Mouse (Mus musculus) heart, postnatal 36 days (tissue): ENCODE measurements at regions not wholly inside any gene's neighbourhood (a gene's known extent, or its start where the extent isn't known, plus 50 kb on each side); places are given as distances from the start of the nearest gene placed in this dataset.

Experiments
- DNase-seq, 2 experiments: peaks; one replicate each; pipeline ENCODE4 v3.0.0; 2021 to 2022
- intact Hi-C: fragments of 180-260 bp; cut with DNase I; formaldehyde crosslinking; loops from one replicate; pipeline ENCODE4 v1.15.1; 2025

DNA sequence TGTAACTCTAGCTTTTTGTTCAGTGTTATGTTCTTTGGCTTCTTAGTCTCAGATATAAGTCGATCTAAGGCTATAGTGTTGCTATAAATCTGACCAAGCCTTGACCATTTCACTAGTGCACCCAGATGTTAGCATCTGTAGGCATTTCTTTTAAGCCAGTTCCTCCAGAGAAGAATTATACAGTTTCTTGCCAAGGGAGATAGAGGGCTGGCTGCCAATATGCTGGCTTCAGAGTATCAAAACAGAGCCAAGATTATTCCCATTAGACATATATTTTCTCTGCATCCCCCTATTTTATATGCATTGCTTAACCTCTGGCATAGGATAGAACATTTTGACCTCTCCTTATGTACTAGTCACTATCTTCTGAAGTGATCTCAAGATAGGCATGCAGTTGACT lies 487.5 kb downstream of the Synb start:
- no peak for DNase-seq
- intact Hi-C loops = no loop called here

DNA sequence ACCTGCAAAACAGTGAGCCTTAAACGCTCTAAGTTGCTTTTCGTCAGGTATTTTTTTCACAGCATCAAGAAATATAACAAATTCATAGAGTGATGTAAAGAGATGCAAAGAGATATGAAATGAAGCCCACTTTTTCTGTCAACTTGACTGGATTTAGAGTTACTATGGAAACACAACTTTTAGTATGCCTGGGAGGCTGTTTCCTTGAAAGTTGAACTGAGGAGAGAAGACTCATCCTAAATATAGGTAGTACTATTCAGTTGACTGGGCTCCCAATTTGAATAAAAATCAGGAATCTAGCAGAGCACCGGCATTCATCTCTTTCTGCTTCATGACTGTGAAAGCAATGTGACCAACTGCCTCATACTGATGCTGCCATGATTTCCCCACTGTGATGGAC lies 509.7 kb downstream of the Synb start:
- DNase-seq = no peak
- intact Hi-C loops = no loop called here

- DNase-seq = no peak
- intact Hi-C loops = no loop called here
Observed at GRCm38 (mm10) chr14:68783216-68783615, 510.9 kb downstream of the Synb start.

- DNase-seq = no peak
- intact Hi-C loops = no loop called here
Observed at GRCm38 (mm10) chr14:68770411-68770810, 523.7 kb downstream of the Synb start.

DNA sequence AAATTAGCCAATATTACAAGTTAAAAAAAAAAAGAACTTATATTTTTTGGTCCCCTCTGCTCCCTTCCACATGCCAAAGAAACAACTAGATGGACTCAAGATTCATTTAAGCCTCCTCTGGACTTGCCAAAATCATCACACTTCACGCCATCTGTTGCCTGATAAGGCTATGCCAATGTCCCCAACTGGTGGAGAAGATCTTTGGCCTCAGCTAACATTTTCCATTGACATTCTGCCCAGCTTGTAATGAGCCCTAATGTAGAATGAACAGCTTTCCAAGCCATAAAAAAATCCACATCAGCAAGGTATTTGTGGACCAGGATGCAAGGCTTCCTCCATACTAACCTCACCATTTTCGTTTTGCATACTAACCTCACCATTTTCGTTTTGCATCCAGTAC lies 531.2 kb downstream of the Synb start:
- intact Hi-C loops = no loop called here
- peak; percentile 57 to 67 for DNase-seq

DNA sequence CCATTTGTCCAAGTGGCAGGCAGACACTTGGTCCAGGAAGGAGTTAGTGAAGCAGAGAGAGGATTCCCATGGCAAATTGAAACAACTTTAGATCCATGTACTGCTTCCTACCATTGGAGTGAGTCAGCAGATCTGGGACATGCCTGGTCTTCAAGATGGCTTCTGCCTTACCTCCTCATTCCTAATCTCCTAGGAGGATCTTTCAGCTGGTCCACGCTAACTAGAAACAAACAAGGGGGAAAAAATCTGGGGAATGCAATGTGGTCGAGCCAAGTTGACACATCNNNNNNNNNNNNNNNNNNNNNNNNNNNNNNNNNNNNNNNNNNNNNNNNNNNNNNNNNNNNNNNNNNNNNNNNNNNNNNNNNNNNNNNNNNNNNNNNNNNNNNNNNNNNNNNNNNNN lies 549.4 kb downstream of the Synb start:
- DNase-seq = no peak
- intact Hi-C loops = no loop called here

DNA sequence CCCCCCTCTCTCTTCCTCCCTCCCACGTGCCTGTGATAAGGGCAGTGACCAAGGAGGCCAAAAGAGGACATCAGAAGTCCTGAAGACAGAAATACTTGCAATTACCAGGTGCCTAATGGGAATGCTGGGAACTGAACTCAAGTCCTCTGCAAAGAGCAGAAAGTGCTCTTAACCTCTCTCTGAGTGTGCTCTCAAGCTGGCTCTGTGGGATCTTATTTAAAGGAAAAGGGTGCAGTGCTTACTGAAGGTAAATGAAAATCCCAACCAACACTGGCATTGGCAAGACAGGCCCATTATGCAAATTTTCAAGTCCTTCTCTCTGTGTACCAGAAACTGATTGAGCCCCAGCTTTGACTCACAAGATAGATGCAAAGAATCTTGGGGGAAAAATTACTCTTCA lies 555.6 kb downstream of the Synb start:
- intact Hi-C loops = no loop called here
- no peak for DNase-seq

- peak; percentile 67 to 68 for DNase-seq
- intact Hi-C loops = loop anchor here (1.0 to 2.0 kb wide), 4 partner anchors 289 to 503 kb away; no protein-coding TSS in a partner anchor
Observed at GRCm38 (mm10) chr14:68735756-68736155, 558.3 kb downstream of the Synb start.

DNA sequence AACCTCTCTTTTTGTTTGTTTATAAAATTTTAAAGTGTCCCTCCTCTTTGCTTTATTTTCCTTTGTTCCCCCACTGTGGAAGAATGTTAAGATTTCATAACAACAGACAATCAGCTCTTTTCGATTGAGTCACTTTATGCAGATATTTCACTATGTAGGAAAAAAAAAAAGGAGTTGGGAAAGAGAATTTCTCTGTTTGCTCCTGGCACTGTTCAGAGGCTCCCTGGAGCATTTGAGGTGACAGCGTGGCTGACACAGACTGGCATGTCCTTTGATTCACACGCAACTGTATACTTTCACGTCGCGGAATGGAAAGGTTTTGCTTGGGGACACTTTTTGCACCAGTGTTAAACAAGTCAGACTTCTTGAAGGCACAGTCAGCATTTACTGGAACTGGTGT lies 572.9 kb downstream of the Synb start:
- no peak for DNase-seq
- intact Hi-C loops = no loop called here

DNA sequence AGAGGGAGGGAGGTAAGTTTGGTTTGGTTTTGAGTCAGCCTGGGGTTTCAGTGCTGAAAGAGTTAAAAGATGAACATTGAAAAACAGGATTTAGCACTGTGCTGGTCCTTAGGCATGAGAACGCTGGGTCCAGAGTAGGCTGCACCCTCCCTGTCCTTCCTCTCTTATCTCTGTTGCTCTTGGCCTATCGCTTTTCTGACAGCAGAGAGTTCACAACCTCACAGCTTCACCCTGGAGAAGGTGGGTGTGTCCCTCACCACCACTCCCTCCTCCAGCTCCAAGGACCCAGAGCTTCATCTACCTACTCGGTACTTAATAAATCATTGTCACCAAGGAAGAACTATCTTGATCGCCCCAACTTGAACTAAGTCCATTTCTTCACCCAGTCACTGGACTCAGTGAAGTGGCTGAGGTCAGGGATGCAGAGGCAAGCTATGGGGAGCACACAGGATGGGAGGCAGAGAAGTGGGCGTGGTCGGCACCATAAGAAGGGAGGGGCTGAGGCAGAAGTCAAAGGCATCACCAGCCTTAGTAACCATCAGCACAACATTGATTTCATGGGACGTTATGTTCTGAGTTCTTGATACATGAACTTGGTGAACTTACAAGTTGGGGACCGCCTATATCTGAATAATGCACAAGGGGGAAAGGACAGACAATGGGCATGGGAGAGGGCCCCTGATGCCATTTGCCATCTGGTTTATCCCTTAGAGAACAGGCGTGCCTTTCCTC lies 574.5 kb downstream of the Synb start:
- DNase-seq = no peak
- intact Hi-C loops = no loop called here

DNA sequence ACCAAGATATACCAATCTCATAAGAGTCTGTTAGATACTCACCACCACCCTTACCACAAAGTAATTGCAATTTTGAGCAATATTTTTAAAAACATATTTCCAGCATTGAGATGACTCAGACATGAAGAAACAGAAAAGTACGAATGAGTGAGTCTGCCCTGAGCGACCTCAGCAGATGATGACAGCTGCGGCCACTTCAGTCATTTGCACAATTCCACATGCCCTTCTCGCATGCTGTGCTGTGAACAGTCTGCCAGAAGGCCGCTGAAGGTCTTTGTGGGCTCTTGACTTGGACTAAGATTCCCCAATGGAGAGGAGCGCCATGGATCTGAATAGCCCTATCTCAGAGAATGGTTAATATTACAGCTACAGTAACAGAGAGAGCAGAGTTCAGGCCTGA lies 575.3 kb downstream of the Synb start:
- intact Hi-C loops = no loop called here
- no peak for DNase-seq
